Mouse (Mus musculus) heart, adult 2 months (tissue): Measurements from ENCODE around the gene Nxf1. TPM values are rescaled to one million over a fixed set of nuclear protein-coding genes. Genes with fewer than 3 reads are reported as not detected.
A peak's percentile ranks its signal among the peaks of the same experiment; 100 is the strongest.

ENCODE experiments used
- DNase-seq, 2 experiments: peaks; one replicate each; pipeline ENCODE4 v3.0.0; 2021
- H3K27ac ChIP-seq: fragments of 200-600 bp; 2 replicates; pipeline ENCODE4 v1.8.1; 2022
- H3K27me3 ChIP-seq: fragments of 200-500 bp; 2 replicates; pipeline ENCODE4 v1.6.1; 2012; ENCODE audit warnings: mild to moderate bottlenecking, low read length, inconsistent platforms, mixed read lengths; ENCODE audit not compliant: control insufficient read depth, insufficient read depth
- H3K36me3 ChIP-seq: fragments of 200-500 bp; 2 replicates; pipeline ENCODE4 v1.6.1; 2012; ENCODE audit warnings: low read length, inconsistent platforms; ENCODE audit not compliant: control insufficient read depth, insufficient read depth
- H3K4me1 ChIP-seq: fragments of 200-500 bp; 2 replicates; pipeline ENCODE4 v1.6.1; 2011; ENCODE audit warnings: low read length; ENCODE audit not compliant: control insufficient read depth, insufficient read depth
- H3K4me3 ChIP-seq: fragments of 200-600 bp; 2 replicates; pipeline ENCODE4 v1.8.1; 2022
- H3K79me2 ChIP-seq: fragments of 200-500 bp; replicated peaks from 2 replicates; pipeline ENCODE4 v1.6.1; 2012; ENCODE audit warnings: mild to moderate bottlenecking, inconsistent platforms, low read length, moderate library complexity, mixed read lengths; ENCODE audit not compliant: control insufficient read depth, insufficient read depth
- H3K9ac ChIP-seq: fragments of 200-500 bp; 2 replicates; pipeline ENCODE4 v1.6.1; 2012; ENCODE audit warnings: low read depth, mild to moderate bottlenecking, control low read depth, inconsistent platforms, low read length, mixed read lengths
- CTCF ChIP-seq: fragments of 200-600 bp; IDR thresholded peaks from 2 replicates; pipeline ENCODE4 v1.8.1; 2022; ENCODE audit warnings: antibody characterized with exemption, mild to moderate bottlenecking, moderate library complexity
- EP300 ChIP-seq: fragments of 200-500 bp; IDR thresholded peaks from 2 replicates; pipeline ENCODE4 v1.6.1; 2011; ENCODE audit warnings: low read depth, low read length, control low read depth; ENCODE audit not compliant: insufficient read depth
- POLR2A ChIP-seq: fragments of 200-500 bp; IDR thresholded peaks from 2 replicates; pipeline ENCODE4 v1.6.1; 2011; ENCODE audit warnings: mild to moderate bottlenecking, low read depth, low read length, control low read depth; ENCODE audit not compliant: insufficient read depth
- WGBS: fragments of 180-500 bp; shearing (Covaris S2); methylation state at CpG from one replicate; pipeline ENCODE4 v1.1.7; 2018; 5-methylcytosine and 5-hydroxymethylcytosine counted together
- intact Hi-C: fragments of 180-260 bp; cut with DNase I; formaldehyde crosslinking; loops from one replicate; pipeline ENCODE4 v1.15.1; 2025
- polyA plus RNA-seq: library from polyadenylated mRNA; depleted of rRNA; stranded (reverse); fragments of >200 nt; gene quantifications from 2 replicates; pipeline ENCODE4 v1.2.3, GENCODE M21; 2012
- total RNA-seq, 2 experiments: library from RNA; stranded (reverse); gene quantifications; 2 replicates each; pipeline ENCODE4 v1.2.3; 2021

Nxf1 gene
- total and polyA plus RNA-seq, 3 experiments = 35.5 to 66.5 (median 41.8) TPM

- Histone ChIP-seq H3K36me3 (no peaks in the 10 kb centered on the region; the same call in 1 of the 2 replicates), H3K9ac (peak within 1 kb of the TSS; percentile 60), H3K4me1 (no peaks in the 10 kb centered on the region; the same call in none of the 2 replicates), H3K27ac (peak within 1 kb of the TSS; percentile 83), H3K4me3 (peak within 1 kb of the TSS; percentile 85), H3K27me3 (no peaks in the 10 kb centered on the region), H3K79me2 (0 out of 2 replicates have a peak, but pooled peaks cover 1% of the 10 kb centered on the region)
- DNase-seq = peak; percentile 88 to 96
- TF ChIP-seq POLR2A (peak; percentile 94), CTCF (no peak)
- 1% methylated on average over 30 of the region's 30 CpGs for WGBS
- intact Hi-C loops = loop anchor here (2.0 to 5.0 kb wide), 2 partner anchors 17 to 80 kb away; partner anchors contain the start of genes Slc3a2 and Ttc9c
These were observed 45.4 kb downstream of the Nxf1 start, which contains the start of gene Zbtb3 for GRCm38 (mm10) chr19:8802130-8802821. Zbtb3 (plus strand) TSS chr19:8802555.

- WGBS = 82% methylated on average over 9 of the region's 9 CpGs
- no peak overlapping the region for H3K9ac ChIP-seq
- no peak for TF ChIP-seq CTCF
- H3K79me2 ChIP-seq = 0 out of 2 replicates have a peak, but pooled peaks cover 1% of the 10 kb centered on the region
- no peaks in the 10 kb centered on the region for H3K36me3 ChIP-seq
- DNase-seq = no peak
- H3K27me3 ChIP-seq = no peaks in the 10 kb centered on the region
- H3K27ac ChIP-seq = no peak overlapping the region; the same call in 1 of the 2 replicates
- H3K4me3 ChIP-seq = no peak overlapping the region
- intact Hi-C loops = loop anchor here (2.0 to 5.0 kb wide), 2 partner anchors 16 to 81 kb away; partner anchors contain the start of genes Slc3a2 and Ttc9c
- no peaks in the 10 kb centered on the region; the same call in 1 of the 2 replicates for H3K4me1 ChIP-seq
These were observed 46.4 kb downstream of the Nxf1 start for GRCm38 (mm10) chr19:8803204-8803780.

- TF ChIP-seq CTCF = no peak
- TF ChIP-seq EP300 = no peak
- no peak for TF ChIP-seq POLR2A
- intact Hi-C loops = loop anchor here (2.0 to 5.0 kb wide), 2 partner anchors 15 to 82 kb away; partner anchors contain the start of genes Slc3a2 and Ttc9c
- DNase-seq = no peak
- WGBS = 87% methylated on average over 11 of the region's 11 CpGs
- Histone ChIP-seq H3K79me2 (0 out of 2 replicates have a peak, but pooled peaks cover 1% of the 10 kb centered on the region), H3K4me3 (no peak overlapping the region), H3K4me1 (no peaks in the 10 kb centered on the region; the same call in 1 of the 2 replicates), H3K27me3 (no peaks in the 10 kb centered on the region), H3K27ac (no peak overlapping the region), H3K9ac (no peak overlapping the region), H3K36me3 (no peaks in the 10 kb centered on the region)
These were observed 47.2 kb downstream of the Nxf1 start for GRCm38 (mm10) chr19:8803879-8804660.

GRCm38 (mm10) chr19:8806810-8807209 lies 49.9 kb downstream of the Nxf1 start:
- Histone ChIP-seq H3K27ac (no peak overlapping the region), H3K4me1 (no peaks in the 10 kb centered on the region; the same call in 1 of the 2 replicates), H3K4me3 (no peak overlapping the region), H3K36me3 (peaks cover 2% of the 10 kb centered on the region; the same call in 1 of the 2 replicates), H3K27me3 (no peaks in the 10 kb centered on the region), H3K9ac (no peak overlapping the region), H3K79me2 (0 out of 2 replicates have a peak, but pooled peaks cover 1% of the 10 kb centered on the region)
- no peak for TF ChIP-seq EP300
- no peak for TF ChIP-seq POLR2A
- no peak for TF ChIP-seq CTCF
- WGBS = 86% methylated on average over 5 of the region's 5 CpGs
- no peak for DNase-seq
- intact Hi-C loops = no loop called here

- Histone ChIP-seq H3K79me2 (peaks cover 1% of the 10 kb centered on the region; the same call in 1 of the 2 replicates), H3K27ac (no peak overlapping the region), H3K9ac (no peak overlapping the region), H3K4me1 (peaks cover 3% of the 10 kb centered on the region), H3K4me3 (no peak overlapping the region), H3K36me3 (peaks cover 6% of the 10 kb centered on the region; the same call in 1 of the 2 replicates), H3K27me3 (no peaks in the 10 kb centered on the region)
- TF ChIP-seq POLR2A = no peak
- TF ChIP-seq CTCF = no peak
- no peak for TF ChIP-seq EP300
- no peak for DNase-seq
- 69% methylated on average over 11 of the region's 11 CpGs for WGBS
- intact Hi-C loops = loop anchor here (5.0 kb wide), 4 partner anchors 44 to 94 kb away; partner anchors contain the start of genes 1700092M07Rik, Nxf1, Slc3a2 and Stx5a
These were observed 58.9 kb downstream of the Nxf1 start for GRCm38 (mm10) chr19:8815812-8816211.
